Mouse (Mus musculus): ENCODE measurements around the gene Uba6.

DNA sequence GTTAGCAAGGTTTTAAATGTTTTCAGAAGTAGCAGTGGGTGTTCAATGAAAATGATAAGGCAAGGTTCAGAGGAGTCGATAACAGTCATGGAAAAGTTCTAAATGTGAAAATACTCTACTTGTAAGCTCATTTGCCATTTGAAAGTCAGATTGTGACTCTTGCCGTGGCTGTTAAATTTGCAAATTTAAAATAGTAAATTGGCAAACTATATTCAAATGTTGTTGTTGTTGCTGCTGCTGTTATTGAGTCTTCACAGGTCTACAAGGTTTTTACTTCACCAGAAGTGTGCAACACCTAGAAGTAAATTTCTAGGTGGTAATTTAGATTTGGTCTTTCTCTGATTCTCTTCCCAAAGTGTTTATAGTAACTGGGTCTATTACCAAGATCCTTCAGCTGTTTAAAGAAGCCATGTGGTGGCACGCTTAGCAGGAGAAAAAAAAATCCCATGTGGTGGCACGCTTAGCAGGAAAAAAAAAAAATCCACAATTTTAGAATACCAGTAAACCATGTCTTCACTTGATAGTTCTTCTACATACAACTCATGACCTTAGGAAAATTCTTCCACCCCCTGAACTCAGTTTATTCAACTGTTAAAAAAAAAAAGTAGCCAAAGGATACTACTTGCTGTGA, 99.7 kb downstream of the Uba6 start:
- TF ChIP-seq ZNF384 (IDR thresholded peaks at IDR 0.05; ENCODE audit: low read depth, low read length) (no peak), TAL1 (IDR thresholded peaks at IDR 0.05; ENCODE audit: low read length) (no peak), CTCF (IDR thresholded peaks at IDR 0.05 in 2 of 3, conservative IDR thresholded peaks at IDR 0.05 in 1 of 3; ENCODE audit: control insufficient read depth in 1 of 3, insufficient read depth in 1 of 3, low read depth in 2 of 3, low read length in 3 of 3, poor library complexity in 1 of 3, severe bottlenecking in 1 of 3) (no peak), MYC (IDR thresholded peaks at IDR 0.05; ENCODE audit: low read depth, low read length) (no peak), JUND (IDR thresholded peaks at IDR 0.05; ENCODE audit: low read depth, low read length) (no peak)
